Mouse (Mus musculus) midbrain, embryonic 15.5 days (tissue): ENCODE measurements around the gene Zfyve26. TPM values are rescaled to one million over a fixed set of nuclear protein-coding genes. Genes with fewer than 3 reads are reported as not detected.
"Not testable (repeated sequence)": the region's sequence is repeated elsewhere in the genome, so short reads cannot be mapped to it uniquely, and the experiment has no call there.

Source experiments
- ATAC-seq: fragments of 200-750 bp; cut with Nextera tagmentation; replicated peaks from 2 replicates; pipeline ENCODE4 v1.8.0; 2017; ENCODE audit warnings: moderate TSS enrichment
- H3K27ac ChIP-seq: fragments of 300-500 bp; sonication (generic); 2 replicates; pipeline ENCODE4 v1.5.1; 2015; ENCODE audit warnings: mild to moderate bottlenecking, inconsistent platforms
- H3K27me3 ChIP-seq: fragments of 300-500 bp; sonication (generic); replicated peaks from 2 replicates; pipeline ENCODE4 v1.6.1; 2015; ENCODE audit warnings: inconsistent platforms
- H3K36me3 ChIP-seq: fragments of 300-500 bp; sonication (generic); replicated peaks from 2 replicates; pipeline ENCODE4 v1.6.1; 2015; ENCODE audit warnings: inconsistent platforms
- H3K4me1 ChIP-seq: fragments of 300-500 bp; sonication (generic); 2 replicates; pipeline ENCODE4 v1.6.1; 2015; ENCODE audit warnings: inconsistent platforms
- H3K4me2 ChIP-seq: fragments of 300-500 bp; sonication (generic); 2 replicates; pipeline ENCODE4 v1.6.1; 2015; ENCODE audit warnings: inconsistent platforms, mild to moderate bottlenecking, moderate library complexity
- H3K4me3 ChIP-seq: fragments of 300-500 bp; sonication (generic); 2 replicates; pipeline ENCODE4 v1.5.1; 2015; ENCODE audit warnings: mild to moderate bottlenecking, inconsistent platforms
- H3K9ac ChIP-seq: fragments of 300-500 bp; sonication (generic); 2 replicates; pipeline ENCODE4 v1.6.1; 2015; ENCODE audit warnings: mild to moderate bottlenecking, inconsistent platforms
- H3K9me3 ChIP-seq: fragments of 300-500 bp; sonication (generic); 2 replicates; pipeline ENCODE4 v1.6.1; 2016; ENCODE audit warnings: inconsistent platforms
- WGBS: fragments of 180-500 bp; shearing (Covaris S2); methylation state at CpG from one replicate; pipeline ENCODE4 v1.1.7; 2015; ENCODE audit warnings: mixed read lengths; 5-methylcytosine and 5-hydroxymethylcytosine counted together
- polyA plus RNA-seq: library from polyadenylated mRNA; unstranded; fragments of >200 nt; fragmentation: Nextera tagmentation; extraction: Ambion mirVana; gene quantifications from 2 replicates; pipeline ENCODE4 v1.2.1, GENCODE M21; 2015

The Zfyve26 gene
- polyA plus RNA-seq = 9.5 and 12.2 TPM in 2 replicates

DNA sequence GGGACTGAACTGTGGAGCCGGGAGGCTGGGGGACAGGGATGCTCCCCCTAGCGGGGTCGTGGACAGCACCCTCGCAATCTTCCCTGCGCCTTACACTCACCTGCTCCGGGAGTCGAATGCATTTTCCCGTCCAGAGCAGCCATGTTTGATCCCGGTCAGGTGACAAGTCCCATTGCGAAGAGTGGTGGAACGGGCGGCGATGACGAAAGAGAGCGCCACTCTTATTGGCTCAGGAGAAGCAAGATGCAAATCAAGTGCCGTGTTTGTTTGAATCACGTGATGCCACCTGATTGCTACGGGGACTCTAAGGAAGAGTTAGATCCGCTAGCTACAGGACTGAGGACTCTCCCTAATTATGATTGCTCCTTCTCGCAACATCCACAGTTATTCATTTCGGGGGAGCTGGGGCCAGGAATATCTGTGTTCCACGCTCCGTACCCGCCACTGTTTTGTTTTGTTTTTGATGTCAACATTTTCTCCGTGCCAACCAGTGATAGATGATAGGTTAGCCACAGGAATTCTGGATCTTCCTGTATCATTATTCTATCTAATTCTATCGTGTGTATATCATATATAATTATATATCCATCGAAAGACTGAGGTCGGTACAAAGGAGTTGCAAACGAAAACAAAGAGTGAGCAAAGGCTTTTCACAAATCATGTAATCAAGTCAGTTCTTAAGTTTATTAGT, at the start of gene Zfyve26:
Gene Zfyve26, minus strand, starts transcription at position 179 of the 691 bp plus-strand sequence.
- WGBS = under 1% methylated on average over 29 of the region's 29 CpGs

DNA sequence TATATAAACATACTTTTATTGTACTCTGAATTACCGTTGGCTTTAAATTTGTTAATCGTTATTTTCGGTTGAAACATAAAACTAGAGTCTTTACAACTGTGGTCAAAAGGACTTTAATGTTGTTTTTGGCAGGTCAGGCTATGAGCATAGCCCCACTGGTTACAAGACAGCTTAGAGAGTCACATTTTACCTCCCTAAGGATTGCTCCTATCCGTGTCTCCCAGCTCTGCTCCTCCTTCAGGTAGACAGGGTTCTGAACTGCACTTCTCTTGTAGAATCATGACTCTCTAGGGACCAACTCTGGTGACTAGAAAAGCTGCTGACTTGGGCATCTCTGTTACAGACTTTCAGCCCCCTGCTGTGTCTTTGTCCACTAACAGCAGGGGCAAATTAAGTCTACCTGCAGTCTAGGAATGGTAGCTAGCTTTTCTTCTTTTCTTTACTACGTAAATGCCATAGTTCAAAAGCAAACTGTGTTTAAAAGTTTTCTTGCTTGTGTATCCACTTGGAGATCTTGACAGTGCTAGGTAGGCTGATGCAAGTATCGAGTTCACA, 45.3 kb upstream of the Zfyve26 start:
- H3K27ac ChIP-seq = no peak overlapping the region
- ATAC-seq = no peak
- H3K27me3 ChIP-seq = no peaks in the 10 kb centered on the region
- H3K9ac ChIP-seq = no peak overlapping the region
- H3K4me1 ChIP-seq = no peaks in the 10 kb centered on the region
- H3K36me3 ChIP-seq = no peaks in the 10 kb centered on the region
- no peak overlapping the region for H3K4me2 ChIP-seq
- no peak overlapping the region for H3K4me3 ChIP-seq
- WGBS = 61% methylated on average over 6 of the region's 6 CpGs
- H3K9me3 ChIP-seq = no peaks in the 10 kb centered on the region

More for the DNA sequence above, at the start of gene Zfyve26:
- Histone ChIP-seq H3K9ac (peak within 1 kb of the TSS; percentile 62), H3K9me3 (no peaks in the 10 kb centered on the region), H3K27ac (peak within 1 kb of the TSS; percentile 76), H3K27me3 (no peaks in the 10 kb centered on the region), H3K4me3 (peak within 1 kb of the TSS; percentile 68), H3K4me2 (peak within 1 kb of the TSS; percentile 95), H3K36me3 (no peaks in the 10 kb centered on the region), H3K4me1 (peaks cover 23% of the 10 kb centered on the region)
- peak; percentile 98 for ATAC-seq

DNA sequence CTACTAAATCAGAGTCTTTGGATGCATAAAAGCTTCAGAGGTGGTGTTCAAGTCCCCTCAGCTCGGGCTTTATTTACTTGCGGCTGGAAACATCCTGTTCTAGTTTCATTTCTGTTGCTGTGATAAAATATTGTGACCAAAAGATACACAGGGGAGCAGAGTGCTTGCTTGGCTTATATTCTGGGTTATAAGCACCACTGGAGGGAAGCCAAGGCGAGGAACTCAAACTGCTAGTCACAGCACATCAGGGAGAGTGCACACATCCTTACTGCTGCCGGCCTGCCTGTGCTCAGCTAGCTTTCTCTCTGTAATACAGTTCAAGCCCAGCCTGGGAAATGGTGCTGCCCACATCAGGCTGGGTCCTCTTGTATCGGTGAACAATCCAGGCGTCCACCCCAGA, 44.4 kb upstream of the Zfyve26 start:
- H3K27me3 ChIP-seq = no peaks in the 10 kb centered on the region

DNA sequence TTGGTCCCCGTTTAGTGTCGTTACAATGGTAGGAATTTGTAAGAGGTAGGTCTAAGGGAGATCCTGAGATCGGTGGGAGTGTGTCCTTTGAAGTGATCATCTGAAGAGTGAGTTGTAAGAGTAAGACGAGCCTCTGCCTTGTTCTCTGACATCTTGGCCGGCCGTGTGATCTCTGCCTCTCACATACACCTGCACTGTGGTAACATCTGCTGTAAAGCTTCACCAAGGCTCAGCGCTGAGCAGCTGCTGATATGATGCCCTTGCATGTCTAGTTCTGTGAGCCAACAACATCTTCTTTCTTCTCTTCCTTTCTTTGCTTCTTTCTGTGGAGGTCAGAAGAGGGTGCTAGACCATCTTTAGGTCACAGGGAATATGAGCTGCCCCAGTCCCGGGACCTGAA, 42.7 kb upstream of the Zfyve26 start:
- no peak overlapping the region for H3K27ac ChIP-seq
- H3K36me3 ChIP-seq = no peaks in the 10 kb centered on the region
- H3K4me1 ChIP-seq = no peaks in the 10 kb centered on the region
- no peak overlapping the region for H3K4me2 ChIP-seq
- no peak overlapping the region for H3K9ac ChIP-seq
- H3K9me3 ChIP-seq = no peaks in the 10 kb centered on the region; the same call in 1 of the 2 replicates
- no peak overlapping the region for H3K4me3 ChIP-seq
- no peaks in the 10 kb centered on the region for H3K27me3 ChIP-seq
- ATAC-seq = no peak
- 90% methylated on average over 8 of the region's 8 CpGs for WGBS

More for the DNA sequence above, 44.4 kb upstream of the Zfyve26 start:
- 80% methylated on average over 6 of the region's 6 CpGs for WGBS
- Histone ChIP-seq H3K36me3 (no peaks in the 10 kb centered on the region), H3K27ac (no peak overlapping the region), H3K9me3 (no peaks in the 10 kb centered on the region), H3K9ac (no peak overlapping the region), H3K4me3 (no peak overlapping the region), H3K4me1 (no peaks in the 10 kb centered on the region), H3K4me2 (no peak overlapping the region)
- no peak for ATAC-seq

DNA sequence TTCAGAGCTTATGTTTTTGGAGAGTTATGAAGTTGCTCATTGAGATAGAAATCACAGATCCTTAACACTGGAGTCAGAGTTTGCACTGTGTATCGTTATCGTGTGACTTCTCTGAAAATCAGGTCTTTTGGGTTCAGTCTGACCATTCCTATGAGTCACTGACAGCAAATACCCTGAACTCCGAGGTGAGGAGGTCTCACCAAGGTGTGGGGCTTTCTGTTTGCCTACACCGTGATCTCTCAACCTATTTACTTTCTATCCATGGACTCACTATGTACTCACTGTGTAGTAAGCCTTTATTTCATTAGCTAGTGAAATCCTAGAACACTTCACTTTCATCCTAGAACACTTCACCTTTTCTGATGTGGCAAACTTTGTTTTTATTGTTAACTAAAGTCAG, 35.6 kb upstream of the Zfyve26 start:
- no peaks in the 10 kb centered on the region; the same call in 1 of the 2 replicates for H3K9me3 ChIP-seq
- no peak overlapping the region for H3K9ac ChIP-seq
- no peak overlapping the region for H3K4me2 ChIP-seq
- no peak for ATAC-seq
- no peaks in the 10 kb centered on the region for H3K4me1 ChIP-seq
- H3K36me3 ChIP-seq = no peaks in the 10 kb centered on the region
- no peaks in the 10 kb centered on the region for H3K27me3 ChIP-seq
- no peak overlapping the region for H3K27ac ChIP-seq
- WGBS = 87% methylated on average over 4 of the region's 4 CpGs
- no peak overlapping the region for H3K4me3 ChIP-seq

DNA sequence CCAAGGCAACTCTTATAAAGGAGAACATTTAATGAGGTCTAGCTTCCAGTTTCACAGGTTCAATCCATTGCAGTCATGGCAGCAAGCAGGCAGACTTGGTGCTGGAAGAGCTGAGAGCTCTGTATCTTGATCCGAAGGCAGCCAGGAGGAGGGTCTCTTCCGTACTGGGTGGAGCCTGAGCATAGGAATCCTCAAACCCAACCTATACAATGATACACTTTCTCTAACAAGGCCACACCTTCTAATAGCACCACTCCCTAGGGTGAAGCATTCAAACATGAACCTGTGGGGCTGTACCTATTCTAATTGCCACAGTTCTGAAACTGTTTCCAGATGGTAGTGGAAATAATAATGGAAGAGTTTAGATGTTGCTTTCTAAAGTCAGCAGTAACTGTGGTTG, 34.5 kb upstream of the Zfyve26 start:
- no peak overlapping the region for H3K4me3 ChIP-seq
- H3K9ac ChIP-seq = no peak overlapping the region
- WGBS = 76% methylated on average over 2 of the region's 2 CpGs
- H3K4me2 ChIP-seq = no peak overlapping the region
- H3K9me3 ChIP-seq = no peaks in the 10 kb centered on the region; the same call in 1 of the 2 replicates
- no peaks in the 10 kb centered on the region for H3K27me3 ChIP-seq
- ATAC-seq = no peak
- no peak overlapping the region for H3K27ac ChIP-seq
- no peaks in the 10 kb centered on the region for H3K36me3 ChIP-seq
- H3K4me1 ChIP-seq = no peaks in the 10 kb centered on the region

DNA sequence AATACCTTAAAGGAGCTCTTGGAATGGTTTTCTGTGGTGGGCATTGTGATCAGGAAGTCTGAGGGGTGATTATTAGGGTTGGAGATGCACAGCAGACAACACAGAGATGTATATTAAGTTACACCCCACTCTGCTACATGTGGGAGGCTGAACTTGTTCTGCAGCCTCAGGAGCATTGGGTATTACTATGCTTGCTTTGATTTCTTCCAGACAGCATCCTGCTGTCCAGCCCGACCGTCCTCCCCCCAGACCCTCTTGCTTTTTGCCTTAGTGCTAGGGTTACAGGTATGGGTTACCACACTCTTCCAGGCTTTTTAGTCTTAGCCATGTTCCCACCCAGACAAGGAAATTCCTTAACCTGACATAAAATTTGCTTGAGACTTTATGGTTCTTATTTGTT, 31.8 kb upstream of the Zfyve26 start:
- no peak overlapping the region for H3K27ac ChIP-seq
- WGBS = 94% methylated on average over 2 of the region's 2 CpGs
- no peak overlapping the region for H3K4me3 ChIP-seq
- no peak overlapping the region for H3K4me2 ChIP-seq
- H3K27me3 ChIP-seq = no peaks in the 10 kb centered on the region
- ATAC-seq = no peak
- no peak overlapping the region for H3K9ac ChIP-seq
- no peaks in the 10 kb centered on the region for H3K4me1 ChIP-seq
- no peaks in the 10 kb centered on the region for H3K9me3 ChIP-seq
- no peaks in the 10 kb centered on the region for H3K36me3 ChIP-seq

DNA sequence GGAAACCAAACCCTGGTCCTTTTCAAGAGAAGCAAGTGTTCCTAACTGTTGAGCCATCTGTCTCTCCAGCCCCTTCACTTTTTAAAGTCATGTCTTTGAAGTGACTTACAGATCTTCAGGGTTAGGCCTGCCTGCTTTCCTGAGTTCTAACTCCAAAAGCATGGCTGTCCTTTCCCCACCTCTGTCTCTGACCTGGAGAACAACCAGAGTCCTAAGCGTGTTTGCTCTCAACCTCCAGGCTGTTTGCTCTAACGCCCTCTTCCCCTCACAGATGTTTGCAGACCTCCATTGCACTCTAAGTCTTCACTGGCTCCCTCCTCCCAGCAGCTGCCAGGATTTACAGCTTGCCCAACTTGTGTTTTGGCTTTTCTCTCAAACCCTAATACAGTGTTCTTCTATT, 30.6 kb upstream of the Zfyve26 start:
- Histone ChIP-seq H3K27me3 (no peaks in the 10 kb centered on the region), H3K4me3 (no peak overlapping the region), H3K9ac (no peak overlapping the region), H3K36me3 (no peaks in the 10 kb centered on the region), H3K9me3 (no peaks in the 10 kb centered on the region), H3K27ac (no peak overlapping the region), H3K4me1 (no peaks in the 10 kb centered on the region), H3K4me2 (no peak overlapping the region)
- no peak for ATAC-seq
- WGBS = 73% methylated on average over 2 of the region's 2 CpGs

DNA sequence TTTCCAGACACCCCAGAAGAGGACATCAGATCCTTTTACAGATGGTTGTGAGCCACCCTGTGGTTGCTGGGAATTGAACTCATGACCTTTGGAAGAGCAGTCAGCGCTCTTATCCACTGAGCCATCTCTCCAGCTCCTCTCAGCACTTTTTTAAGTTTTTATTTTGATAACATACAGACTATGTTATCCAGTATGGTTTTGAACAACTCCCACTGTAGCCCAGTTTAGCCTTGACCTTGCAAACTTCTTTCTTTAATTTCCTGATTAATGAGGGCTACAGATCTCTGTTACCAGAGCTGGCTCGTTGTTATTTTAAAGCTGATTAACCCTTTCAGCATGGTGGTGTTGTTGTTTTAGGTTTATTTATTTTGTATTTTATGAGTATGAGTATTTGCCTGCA, 30.1 kb upstream of the Zfyve26 start:
- H3K36me3 ChIP-seq = no peaks in the 10 kb centered on the region
- H3K9me3 ChIP-seq = no peaks in the 10 kb centered on the region
- no peak overlapping the region for H3K4me2 ChIP-seq
- no peak overlapping the region for H3K27ac ChIP-seq
- no peak overlapping the region for H3K9ac ChIP-seq
- H3K4me1 ChIP-seq = no peaks in the 10 kb centered on the region
- no peak overlapping the region for H3K4me3 ChIP-seq
- H3K27me3 ChIP-seq = no peaks in the 10 kb centered on the region
- WGBS = 78% methylated on average over 2 of the region's 2 CpGs
- no peak for ATAC-seq

DNA sequence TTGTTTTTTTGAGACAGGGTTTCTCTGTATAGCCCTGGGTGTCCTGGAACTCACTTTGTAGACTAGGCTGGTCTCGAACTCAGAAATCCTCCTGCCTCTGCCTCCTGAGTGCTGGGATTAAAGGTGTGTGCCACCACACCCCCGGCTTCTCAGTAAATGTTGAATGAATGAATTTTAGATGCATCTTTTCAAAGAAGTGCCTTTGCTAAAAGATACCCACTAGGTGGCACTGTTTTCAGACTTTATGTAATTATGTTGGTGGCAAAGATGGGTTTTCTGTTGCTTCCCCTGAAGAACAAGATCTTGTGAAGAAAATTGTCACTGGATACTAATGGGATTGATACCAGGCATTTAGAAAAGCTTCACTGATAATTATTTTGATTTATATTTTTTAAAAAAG, 26.4 kb upstream of the Zfyve26 start:
- not testable (repeated sequence) for H3K4me3 ChIP-seq, H3K27ac ChIP-seq, H3K4me1 ChIP-seq, H3K9ac ChIP-seq, H3K27me3 ChIP-seq, H3K36me3 ChIP-seq, H3K9me3 ChIP-seq, H3K4me2 ChIP-seq, ATAC-seq
- 66% methylated on average over 2 of the region's 2 CpGs for WGBS

DNA sequence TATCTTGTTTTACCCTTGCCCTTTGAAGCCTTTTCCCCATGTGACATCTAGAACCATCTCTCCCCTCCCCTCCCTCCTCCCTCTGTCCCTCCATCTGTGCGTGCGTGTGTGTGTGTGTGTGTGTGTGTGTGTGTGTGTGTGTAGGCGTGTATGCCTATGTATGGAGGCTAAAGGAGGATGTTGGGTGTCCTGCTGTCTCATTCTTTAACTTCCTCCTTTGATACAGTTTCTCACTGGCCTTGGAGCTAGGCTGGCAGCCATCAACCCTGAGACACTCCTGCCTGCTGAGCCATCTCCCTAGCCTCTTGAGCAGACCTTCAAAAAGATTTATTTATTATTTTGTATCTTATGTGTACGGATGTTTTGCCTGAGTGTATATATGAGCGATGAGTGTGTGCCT, 24.8 kb upstream of the Zfyve26 start:
- Histone ChIP-seq H3K27me3 (no peaks in the 10 kb centered on the region), H3K4me2 (no peak overlapping the region), H3K4me1 (no peaks in the 10 kb centered on the region), H3K4me3 (no peak overlapping the region), H3K36me3 (no peaks in the 10 kb centered on the region), H3K9ac (no peak overlapping the region), H3K9me3 (no peaks in the 10 kb centered on the region), H3K27ac (no peak overlapping the region)
- WGBS = 92% methylated on average over 5 of the region's 5 CpGs
- ATAC-seq = no peak

DNA sequence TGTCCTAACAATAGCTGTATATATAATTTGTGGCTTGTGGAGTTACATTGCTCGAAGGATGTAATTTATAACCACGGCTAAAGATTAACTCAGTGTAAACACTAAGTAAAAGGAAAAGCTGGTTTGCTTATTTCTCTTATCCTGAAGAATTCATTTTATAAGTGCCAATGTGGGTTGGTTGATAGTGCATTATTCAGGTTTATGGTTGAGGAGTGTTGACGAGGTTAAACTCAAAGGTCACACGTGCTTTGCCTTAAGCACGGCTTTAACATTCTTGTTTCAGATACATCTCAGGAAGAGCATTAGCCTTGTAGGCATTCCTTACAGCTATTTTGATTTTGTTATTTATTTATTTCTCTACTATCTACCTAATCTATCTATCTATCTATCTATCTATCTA, 21.2 kb upstream of the Zfyve26 start:
- 89% methylated on average over 5 of the region's 5 CpGs for WGBS
- no peaks in the 10 kb centered on the region for H3K9me3 ChIP-seq
- no peak overlapping the region for H3K9ac ChIP-seq
- H3K4me1 ChIP-seq = no peaks in the 10 kb centered on the region
- H3K36me3 ChIP-seq = no peaks in the 10 kb centered on the region
- no peak overlapping the region for H3K27ac ChIP-seq
- no peak overlapping the region for H3K4me2 ChIP-seq
- H3K27me3 ChIP-seq = no peaks in the 10 kb centered on the region
- H3K4me3 ChIP-seq = no peak overlapping the region
- no peak for ATAC-seq

DNA sequence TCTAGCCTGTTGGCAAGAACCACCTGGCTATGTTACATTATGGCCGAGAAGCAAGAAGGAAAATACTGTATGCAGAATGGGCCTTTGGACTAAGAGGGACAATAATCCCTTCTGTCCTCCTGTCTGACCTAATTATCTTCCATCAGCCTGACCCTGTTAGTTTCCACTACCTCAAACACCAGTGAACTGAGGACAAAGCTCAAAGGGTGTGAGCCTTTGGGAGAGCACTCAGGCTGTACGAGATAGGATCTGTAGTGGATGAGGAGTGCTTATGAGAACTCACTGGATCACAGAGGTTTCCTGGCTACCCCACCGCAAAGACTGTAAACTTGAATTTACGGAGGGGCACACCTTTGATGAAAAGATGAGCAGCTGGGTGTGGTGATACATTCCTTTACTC, 17.6 kb upstream of the Zfyve26 start:
- WGBS = 87% methylated on average over 4 of the region's 4 CpGs
- H3K36me3 ChIP-seq = no peaks in the 10 kb centered on the region
- H3K9me3 ChIP-seq = no peaks in the 10 kb centered on the region
- no peaks in the 10 kb centered on the region for H3K27me3 ChIP-seq
- H3K4me3 ChIP-seq = no peak overlapping the region
- no peak overlapping the region for H3K4me2 ChIP-seq
- no peak for ATAC-seq
- H3K4me1 ChIP-seq = no peaks in the 10 kb centered on the region
- no peak overlapping the region for H3K27ac ChIP-seq
- no peak overlapping the region for H3K9ac ChIP-seq
